Mouse (Mus musculus): ENCODE data around the gene Nbea. TPM values are rescaled to one million over a fixed set of nuclear protein-coding genes. Genes with fewer than 3 reads are reported as not detected.

Gene Nbea
- polyA plus RNA-seq, 1 experiment: 3.2 TPM

GRCm38 (mm10) chr3:55965723-55966156 lies 217.8 kb downstream of the Nbea start:
- no peak for TF ChIP-seq MAX (IDR thresholded peaks at IDR 0.05)
- TF ChIP-seq MYOD1 (IDR thresholded peaks at IDR 0.05; ENCODE audit: control insufficient read depth, insufficient read length, low read depth): no peak
- TF ChIP-seq CEBPB (IDR thresholded peaks at IDR 0.05; ENCODE audit: low read depth): no peak
- no peak for TF ChIP-seq CTCF (IDR thresholded peaks at IDR 0.05; ENCODE audit: control insufficient read depth, insufficient read depth, insufficient read length)
- TF ChIP-seq MYOG (IDR thresholded peaks at IDR 0.05; ENCODE audit: control insufficient read depth, extremely low read depth, insufficient read length): no peak
- TF ChIP-seq FOSL1 (IDR thresholded peaks at IDR 0.05; ENCODE audit: insufficient read depth, low read length, poor library complexity, severe bottlenecking): no peak
- TF ChIP-seq USF1 (IDR thresholded peaks at IDR 0.05; ENCODE audit: low read depth): no peak
- H3K27me3 ChIP-seq (ENCODE audit: control insufficient read depth, insufficient read depth, insufficient read length): no peaks in the 10 kb centered on the region
- H3K79me2 ChIP-seq (ENCODE audit: control insufficient read depth, insufficient read depth): no peaks in the 10 kb centered on the region
- no peak overlapping the region for H3K4me3 ChIP-seq (ENCODE audit: insufficient read depth, poor library complexity, severe bottlenecking)
- H3K36me3 ChIP-seq (ENCODE audit: control insufficient read depth, insufficient read depth): no peaks in the 10 kb centered on the region
- H3K79me3 ChIP-seq (ENCODE audit: low read depth): no peaks in the 10 kb centered on the region
- H3ac ChIP-seq (ENCODE audit: control insufficient read depth, insufficient read length, low read depth): no peak overlapping the region

DNA sequence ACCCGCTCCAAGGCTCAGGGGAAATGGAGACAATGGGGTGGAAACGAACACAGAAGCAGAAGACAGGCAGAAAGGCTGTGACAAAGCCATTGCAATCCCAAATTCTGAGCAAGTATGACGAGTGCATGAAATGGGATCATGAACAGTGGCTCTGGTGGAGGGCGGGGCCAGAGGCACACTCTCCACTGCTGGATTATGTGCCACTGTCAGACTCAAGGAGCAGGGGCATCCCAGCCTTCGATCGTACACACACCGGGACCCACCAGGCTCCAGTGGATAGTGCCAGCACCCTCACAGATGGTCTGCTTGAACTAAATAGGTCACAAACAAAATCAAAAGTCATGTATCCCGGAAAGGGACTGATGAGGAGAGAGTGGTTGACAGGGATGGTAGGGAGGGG lies 220.5 kb downstream of the Nbea start:
- Histone ChIP-seq H3K36me3 (ENCODE audit: control insufficient read depth, insufficient read depth) (no peaks in the 10 kb centered on the region), H3K4me3 (ENCODE audit: insufficient read depth, poor library complexity, severe bottlenecking) (no peak overlapping the region), H3K27me3 (ENCODE audit: control insufficient read depth, insufficient read depth, insufficient read length) (no peaks in the 10 kb centered on the region), H3K79me2 (ENCODE audit: control insufficient read depth, insufficient read depth) (no peaks in the 10 kb centered on the region), H3ac (ENCODE audit: control insufficient read depth, insufficient read length, low read depth) (no peak overlapping the region), H3K79me3 (ENCODE audit: low read depth) (no peaks in the 10 kb centered on the region)
- no peak for TF ChIP-seq CTCF (IDR thresholded peaks at IDR 0.05; ENCODE audit: control insufficient read depth, insufficient read depth, insufficient read length)
- TF ChIP-seq MYOD1 (IDR thresholded peaks at IDR 0.05; ENCODE audit: control insufficient read depth, insufficient read length, low read depth): no peak
- TF ChIP-seq FOSL1 (IDR thresholded peaks at IDR 0.05; ENCODE audit: insufficient read depth, low read length, poor library complexity, severe bottlenecking): no peak
- no peak for TF ChIP-seq MAX (IDR thresholded peaks at IDR 0.05)
- no peak for TF ChIP-seq MYOG (IDR thresholded peaks at IDR 0.05; ENCODE audit: control insufficient read depth, extremely low read depth, insufficient read length)
- TF ChIP-seq CEBPB (IDR thresholded peaks at IDR 0.05; ENCODE audit: low read depth): no peak
- TF ChIP-seq USF1 (IDR thresholded peaks at IDR 0.05; ENCODE audit: low read depth): no peak

DNA sequence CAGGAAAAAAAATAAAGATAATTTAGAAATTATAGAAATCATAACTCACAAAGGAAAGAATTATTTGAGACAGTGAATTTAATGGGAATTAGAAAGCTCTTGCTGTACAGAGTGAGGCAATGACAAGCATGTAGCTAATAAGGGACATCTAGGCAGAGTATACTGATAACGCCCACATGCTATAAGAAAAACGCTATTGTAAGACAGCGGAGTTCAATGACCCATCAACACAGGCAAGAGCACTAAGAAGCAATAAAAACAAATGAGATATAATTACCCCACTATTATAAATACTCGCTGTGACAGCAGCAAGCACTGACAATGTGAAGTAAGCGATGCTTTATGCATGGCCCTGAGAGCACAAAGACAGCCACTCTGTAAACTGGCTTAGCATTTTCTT lies 233.5 kb downstream of the Nbea start:
- no peak overlapping the region for H3K4me3 ChIP-seq (ENCODE audit: insufficient read depth, poor library complexity, severe bottlenecking)
- TF ChIP-seq USF1 (IDR thresholded peaks at IDR 0.05; ENCODE audit: low read depth) (no peak), MYOD1 (IDR thresholded peaks at IDR 0.05; ENCODE audit: control insufficient read depth, insufficient read length, low read depth) (no peak), MAX (IDR thresholded peaks at IDR 0.05) (no peak), FOSL1 (IDR thresholded peaks at IDR 0.05; ENCODE audit: insufficient read depth, low read length, poor library complexity, severe bottlenecking) (no peak), CEBPB (IDR thresholded peaks at IDR 0.05; ENCODE audit: low read depth) (no peak), CTCF (IDR thresholded peaks at IDR 0.05; ENCODE audit: control insufficient read depth, insufficient read depth, insufficient read length) (no peak), MYOG (IDR thresholded peaks at IDR 0.05; ENCODE audit: control insufficient read depth, extremely low read depth, insufficient read length) (no peak)
- H3K27me3 ChIP-seq (ENCODE audit: control insufficient read depth, insufficient read depth, insufficient read length): no peaks in the 10 kb centered on the region
- H3K36me3 ChIP-seq (ENCODE audit: control insufficient read depth, insufficient read depth): no peaks in the 10 kb centered on the region
- H3K79me3 ChIP-seq (ENCODE audit: low read depth): no peaks in the 10 kb centered on the region
- H3ac ChIP-seq (ENCODE audit: control insufficient read depth, insufficient read length, low read depth): no peak overlapping the region
- no peaks in the 10 kb centered on the region for H3K79me2 ChIP-seq (ENCODE audit: control insufficient read depth, insufficient read depth)

DNA sequence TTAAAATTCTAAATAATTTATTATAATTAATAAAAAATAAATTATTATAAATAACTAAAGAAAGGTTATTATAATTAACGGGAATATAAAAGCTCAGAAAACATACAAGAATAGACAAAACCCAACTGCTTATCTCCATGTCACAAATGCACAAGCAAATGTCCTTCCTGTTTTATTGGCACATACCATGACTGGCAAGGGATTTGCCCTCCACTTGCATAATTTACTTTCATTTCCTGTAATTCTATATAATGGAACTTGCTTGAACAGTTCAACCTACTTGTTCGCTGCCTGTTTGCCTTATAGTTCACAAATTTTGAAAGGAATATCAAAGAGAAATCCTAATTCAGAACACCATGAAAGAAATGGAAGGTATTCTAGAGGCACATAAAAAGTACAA lies 234.4 kb downstream of the Nbea start:
- Histone ChIP-seq H3K27me3 (ENCODE audit: control insufficient read depth, insufficient read depth, insufficient read length) (no peaks in the 10 kb centered on the region), H3K4me3 (ENCODE audit: insufficient read depth, poor library complexity, severe bottlenecking) (no peak overlapping the region), H3K36me3 (ENCODE audit: control insufficient read depth, insufficient read depth) (no peaks in the 10 kb centered on the region), H3ac (ENCODE audit: control insufficient read depth, insufficient read length, low read depth) (no peak overlapping the region), H3K79me3 (ENCODE audit: low read depth) (no peaks in the 10 kb centered on the region), H3K79me2 (ENCODE audit: control insufficient read depth, insufficient read depth) (no peaks in the 10 kb centered on the region)
- TF ChIP-seq CTCF (IDR thresholded peaks at IDR 0.05; ENCODE audit: control insufficient read depth, insufficient read depth, insufficient read length): no peak

DNA sequence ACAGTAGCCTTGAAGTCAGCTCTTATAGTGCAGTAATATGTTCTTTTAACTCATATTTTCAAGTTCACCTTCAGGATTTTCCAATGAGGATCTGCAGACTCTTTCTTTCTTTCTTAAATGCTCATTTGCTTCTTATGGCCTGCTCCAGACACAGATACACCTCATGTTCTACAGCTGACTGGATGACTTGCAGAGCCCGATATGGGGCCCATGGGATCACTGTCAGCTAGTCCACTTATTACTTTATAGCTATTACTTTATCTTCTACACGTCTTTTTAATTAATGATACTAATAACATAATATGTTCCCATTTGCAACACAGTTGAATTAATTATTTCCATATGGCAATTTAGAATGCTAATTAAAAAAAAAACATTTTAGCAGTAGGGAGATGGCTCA lies 256.2 kb downstream of the Nbea start:
- TF ChIP-seq USF1 (IDR thresholded peaks at IDR 0.05; ENCODE audit: low read depth) (no peak), MYOD1 (IDR thresholded peaks at IDR 0.05; ENCODE audit: control insufficient read depth, insufficient read length, low read depth) (no peak), MAX (IDR thresholded peaks at IDR 0.05) (no peak)
- H3K79me3 ChIP-seq (ENCODE audit: low read depth): no peaks in the 10 kb centered on the region
- no peak overlapping the region for H3K4me3 ChIP-seq (ENCODE audit: insufficient read depth, poor library complexity, severe bottlenecking)
- no peaks in the 10 kb centered on the region for H3K79me2 ChIP-seq (ENCODE audit: control insufficient read depth, insufficient read depth)
- H3K36me3 ChIP-seq (ENCODE audit: control insufficient read depth, insufficient read depth): no peaks in the 10 kb centered on the region
- H3ac ChIP-seq (ENCODE audit: control insufficient read depth, insufficient read length, low read depth): no peak overlapping the region
- H3K27me3 ChIP-seq (ENCODE audit: control insufficient read depth, insufficient read depth, insufficient read length): no peaks in the 10 kb centered on the region

DNA sequence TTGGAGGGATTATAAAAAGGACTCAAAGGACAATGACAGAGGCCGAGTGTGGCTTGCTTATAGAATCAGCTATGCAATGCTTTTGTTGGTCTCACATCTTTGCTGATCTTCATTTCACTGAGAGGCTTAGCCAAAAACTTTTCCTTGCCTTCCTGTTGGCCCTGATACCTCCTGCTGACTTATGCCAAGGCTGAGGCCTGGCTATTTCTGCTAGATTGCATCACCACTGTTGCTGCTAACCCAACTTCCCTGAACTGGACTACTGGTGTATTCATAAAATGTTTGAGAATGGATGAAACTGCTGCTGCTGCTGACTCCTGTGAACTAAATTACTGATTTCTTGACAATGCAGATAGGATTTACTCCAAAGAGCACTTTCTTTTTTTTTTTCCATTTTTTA lies 274.2 kb downstream of the Nbea start:
- Histone ChIP-seq H3K27me3 (ENCODE audit: control insufficient read depth, insufficient read depth, insufficient read length) (no peaks in the 10 kb centered on the region), H3ac (ENCODE audit: control insufficient read depth, insufficient read length, low read depth) (no peak overlapping the region), H3K36me3 (ENCODE audit: control insufficient read depth, insufficient read depth) (no peaks in the 10 kb centered on the region), H3K79me2 (ENCODE audit: control insufficient read depth, insufficient read depth) (no peaks in the 10 kb centered on the region), H3K79me3 (ENCODE audit: low read depth) (no peaks in the 10 kb centered on the region), H3K4me3 (ENCODE audit: insufficient read depth, poor library complexity, severe bottlenecking) (no peak overlapping the region)
- TF ChIP-seq USF1 (IDR thresholded peaks at IDR 0.05; ENCODE audit: low read depth) (no peak), MYOG (IDR thresholded peaks at IDR 0.05; ENCODE audit: control insufficient read depth, extremely low read depth, insufficient read length) (no peak), FOSL1 (IDR thresholded peaks at IDR 0.05; ENCODE audit: insufficient read depth, low read length, poor library complexity, severe bottlenecking) (no peak), MYOD1 (IDR thresholded peaks at IDR 0.05; ENCODE audit: control insufficient read depth, insufficient read length, low read depth) (no peak), MAX (IDR thresholded peaks at IDR 0.05) (no peak), CTCF (IDR thresholded peaks at IDR 0.05; ENCODE audit: control insufficient read depth, insufficient read depth, insufficient read length) (no peak), CEBPB (IDR thresholded peaks at IDR 0.05; ENCODE audit: low read depth) (no peak)
